Mouse (Mus musculus): Measurements from ENCODE around the gene Atp1b1. TPM values are rescaled to one million over a fixed set of nuclear protein-coding genes. Genes with fewer than 3 reads are reported as not detected.

Atp1b1 gene
- polyA plus RNA-seq, 1 experiment from 2014 or later, result 1,457 TPM

- no peak for TF ChIP-seq CTCF (IDR thresholded peaks at IDR 0.05)
- POLR2A ChIA-PET, result interaction anchor here (1.0 to 1.7 kb wide), 4 partner anchors 9 to 17 kb away, joined by 3 to 14 read pairs (median 4); no protein-coding TSS in a partner anchor
- in situ Hi-C loops (cut with MboI; ENCODE audit: low pct_unique_long_range_greater_than_20kb), result no loop called here
- no peaks in the 10 kb centered on the region for H3K27me3 ChIP-seq
- ATAC-seq (peak; percentile 97), DNase-seq (ENCODE audit: low read depth, low spot score) (peak; percentile 84)
- CTCF ChIA-PET, result interaction anchor here (1.2 to 2.5 kb wide), 3 partner anchors 10 to 290 kb away, joined by 3 to 12 read pairs (median 3); no protein-coding TSS in a partner anchor
Observed at GRCm38 (mm10) chr1:164445620-164446162, 12.5 kb downstream of the Atp1b1 start.

- in situ Hi-C loops (cut with MboI; ENCODE audit: low pct_unique_long_range_greater_than_20kb), result no loop called here
- TF ChIP-seq CTCF (IDR thresholded peaks at IDR 0.05), result no peak
- DNase-seq (ENCODE audit: low read depth, low spot score) (no peak), ATAC-seq (no peak)
- H3K27me3 ChIP-seq, result no peaks in the 10 kb centered on the region
- POLR2A ChIA-PET, result no interaction called here
- CTCF ChIA-PET, result interaction anchor here (0.6 to 1.4 kb wide), 2 partner anchors 9 to 20 kb away, joined by 3 read pairs; no protein-coding TSS in a partner anchor
Observed at GRCm38 (mm10) chr1:164441408-164441974, 16.7 kb downstream of the Atp1b1 start.

- ChIA-PET POLR2A (interaction anchor here (1.5 kb wide), 1 partner anchor 10 kb away, joined by 3 read pairs; no protein-coding TSS in a partner anchor), CTCF (interaction anchor here (0.6 to 1.4 kb wide), 2 partner anchors 10 to 21 kb away, joined by 3 read pairs; no protein-coding TSS in a partner anchor)
- H3K27me3 ChIP-seq, result no peaks in the 10 kb centered on the region
- DNase-seq (ENCODE audit: low read depth, low spot score) (no peak), ATAC-seq (no peak)
- TF ChIP-seq CTCF (IDR thresholded peaks at IDR 0.05), result no peak
- in situ Hi-C loops (cut with MboI; ENCODE audit: low pct_unique_long_range_greater_than_20kb), result no loop called here
Observed at GRCm38 (mm10) chr1:164440708-164441407, 17.3 kb downstream of the Atp1b1 start.

- ATAC-seq, result no peak
- CTCF ChIA-PET, result interaction anchor here (1.4 kb wide), 1 partner anchor 10 kb away, joined by 3 read pairs; no protein-coding TSS in a partner anchor
- DNase-seq (ENCODE audit: low read depth, low spot score), result no peak
- POLR2A ChIA-PET, result interaction anchor here (1.5 kb wide), 1 partner anchor 10 kb away, joined by 3 read pairs; no protein-coding TSS in a partner anchor
- TF ChIP-seq CTCF (IDR thresholded peaks at IDR 0.05), result no peak
- in situ Hi-C loops (cut with MboI; ENCODE audit: low pct_unique_long_range_greater_than_20kb), result no loop called here
- no peaks in the 10 kb centered on the region for H3K27me3 ChIP-seq
Observed at GRCm38 (mm10) chr1:164440230-164440629, 17.9 kb downstream of the Atp1b1 start.

- DNase-seq (ENCODE audit: low read depth, low spot score) (no peak), ATAC-seq (no peak)
- TF ChIP-seq CTCF (IDR thresholded peaks at IDR 0.05), result no peak
- ChIA-PET CTCF (interaction anchor here (1.1 to 2.7 kb wide), 2 partner anchors 8 to 39 kb away, joined by 3 to 12 read pairs; no protein-coding TSS in a partner anchor), POLR2A (interaction anchor here (0.8 to 1.6 kb wide), 3 partner anchors 8 to 18 kb away, joined by 3 to 4 read pairs (median 3); no protein-coding TSS in a partner anchor)
- no peaks in the 10 kb centered on the region for H3K27me3 ChIP-seq
- in situ Hi-C loops (cut with MboI; ENCODE audit: low pct_unique_long_range_greater_than_20kb), result no loop called here
Observed at GRCm38 (mm10) chr1:164436749-164437148, 21.4 kb downstream of the Atp1b1 start.

GRCm38 (mm10) chr1:164434049-164434448 is 24.1 kb downstream of the Atp1b1 start:
- ChIA-PET POLR2A (interaction anchor here (1.2 kb wide), 1 partner anchor 14 kb away, joined by 3 read pairs; no protein-coding TSS in a partner anchor), CTCF (interaction anchor here (0.7 kb wide), 1 partner anchor 14 kb away, joined by 3 read pairs; no protein-coding TSS in a partner anchor)
- TF ChIP-seq CTCF (IDR thresholded peaks at IDR 0.05), result no peak
- DNase-seq (ENCODE audit: low read depth, low spot score), result no peak
- in situ Hi-C loops (cut with MboI; ENCODE audit: low pct_unique_long_range_greater_than_20kb), result no loop called here
- no peaks in the 10 kb centered on the region for H3K27me3 ChIP-seq
- no peak for ATAC-seq

GRCm38 (mm10) chr1:164432649-164433048 is 25.5 kb downstream of the Atp1b1 start:
- DNase-seq (ENCODE audit: low read depth, low spot score) (no peak), ATAC-seq (peak; percentile 62)
- H3K27me3 ChIP-seq, result no peaks in the 10 kb centered on the region
- CTCF ChIA-PET, result no interaction called here
- POLR2A ChIA-PET, result no interaction called here
- no peak for TF ChIP-seq CTCF (IDR thresholded peaks at IDR 0.05)
- in situ Hi-C loops (cut with MboI; ENCODE audit: low pct_unique_long_range_greater_than_20kb), result no loop called here

GRCm38 (mm10) chr1:164428644-164429043 is 29.5 kb downstream of the Atp1b1 start:
- ChIA-PET POLR2A (interaction anchor here (1.3 kb wide), 1 partner anchor 18 kb away, joined by 3 read pairs; no protein-coding TSS in a partner anchor), CTCF (no interaction called here)
- in situ Hi-C loops (cut with MboI; ENCODE audit: low pct_unique_long_range_greater_than_20kb), result no loop called here
- TF ChIP-seq CTCF (IDR thresholded peaks at IDR 0.05), result no peak
- ATAC-seq (no peak), DNase-seq (ENCODE audit: low read depth, low spot score) (no peak)
- H3K27me3 ChIP-seq, result no peaks in the 10 kb centered on the region

GRCm38 (mm10) chr1:164427777-164428176 is 30.4 kb downstream of the Atp1b1 start:
- no peak for TF ChIP-seq CTCF (IDR thresholded peaks at IDR 0.05)
- ATAC-seq (no peak), DNase-seq (ENCODE audit: low read depth, low spot score) (no peak)
- CTCF ChIA-PET, result no interaction called here
- in situ Hi-C loops (cut with MboI; ENCODE audit: low pct_unique_long_range_greater_than_20kb), result no loop called here
- POLR2A ChIA-PET, result interaction anchor here (1.2 kb wide), 1 partner anchor 11 kb away, joined by 3 read pairs; no protein-coding TSS in a partner anchor
- no peaks in the 10 kb centered on the region for H3K27me3 ChIP-seq

GRCm38 (mm10) chr1:164426227-164426626 is 31.9 kb downstream of the Atp1b1 start:
- in situ Hi-C loops (cut with MboI; ENCODE audit: low pct_unique_long_range_greater_than_20kb), result no loop called here
- H3K27me3 ChIP-seq, result no peaks in the 10 kb centered on the region
- ATAC-seq, result no peak
- POLR2A ChIA-PET, result no interaction called here
- TF ChIP-seq CTCF (IDR thresholded peaks at IDR 0.05), result no peak
- DNase-seq (ENCODE audit: low read depth, low spot score), result no peak
- CTCF ChIA-PET, result no interaction called here

Measured in Patski (cell line).